Mouse (Mus musculus): ENCODE data around the gene Gnl3.

Gene Gnl3

DNA sequence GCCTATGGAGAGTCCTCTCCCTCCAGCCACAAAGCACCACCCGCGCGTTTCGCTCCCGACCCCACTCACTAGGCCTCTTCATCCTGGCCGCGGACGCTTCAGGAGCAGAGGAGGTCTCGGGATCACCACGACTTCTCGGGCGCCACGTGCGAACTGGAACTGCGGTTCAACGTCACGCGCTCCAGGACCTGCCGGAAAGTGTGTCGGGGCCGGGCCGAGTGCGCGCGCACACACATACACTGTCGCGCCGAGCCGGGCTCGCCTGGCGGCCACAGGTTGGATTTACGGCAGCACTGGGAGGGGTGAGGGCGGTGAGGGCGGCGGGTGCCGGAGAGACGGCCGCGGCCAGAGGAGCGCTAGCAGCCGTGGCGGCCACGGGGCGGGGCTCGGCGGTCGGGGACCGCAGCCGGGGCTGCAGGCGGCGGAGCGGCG is at the start of gene Gnl3, which contains the start of gene Pbrm1:
Gene Gnl3 (minus strand): TSS at position 293 of the 432 bp plus-strand sequence.
Gene Pbrm1 (plus strand): TSS at position 279 of the 432 bp plus-strand sequence.
- peak; percentile 99 for DNase-seq (ENCODE audit: low spot score)

DNA sequence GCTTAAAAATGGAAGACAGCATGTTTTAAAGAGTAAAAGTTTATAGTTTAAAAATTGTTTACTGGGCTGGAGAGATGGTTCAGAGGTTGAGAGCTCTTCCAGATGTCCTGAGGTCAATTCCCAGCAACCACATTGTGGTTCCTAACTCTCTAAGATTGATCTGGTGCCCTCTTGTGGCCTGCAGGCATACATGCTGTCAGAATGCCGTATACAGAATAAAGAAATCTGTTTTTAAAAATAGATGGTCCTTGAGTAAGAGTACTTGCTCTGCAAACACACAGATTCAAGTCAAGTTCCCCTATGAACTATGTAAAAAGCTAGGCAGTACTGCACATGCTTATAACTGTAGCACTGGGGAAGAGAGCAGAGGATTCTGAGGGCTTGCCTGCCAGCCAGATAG is 43.3 kb upstream of the Gnl3 start:
- peak; percentile 44 for DNase-seq (ENCODE audit: low spot score)

DNA sequence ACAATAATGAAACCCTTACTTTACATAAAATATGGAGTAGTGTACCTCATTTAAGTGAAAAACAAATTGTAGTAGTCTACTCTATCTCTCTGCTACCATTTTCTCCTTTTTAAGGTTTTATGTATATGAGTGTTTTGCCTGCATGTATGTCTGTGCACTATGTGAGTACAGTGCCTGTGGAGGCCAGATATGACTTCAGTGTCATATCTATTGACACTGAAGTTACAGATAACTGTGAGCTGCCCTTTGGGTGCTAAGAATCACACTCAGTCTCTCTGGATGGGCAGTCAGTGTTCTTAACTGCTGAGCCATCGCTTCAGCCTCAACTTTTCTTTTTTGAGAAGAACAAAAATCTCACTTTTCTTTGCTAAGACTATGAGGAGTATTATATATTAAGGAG is 26.9 kb upstream of the Gnl3 start:
- no peak for DNase-seq (ENCODE audit: low spot score)

DNA sequence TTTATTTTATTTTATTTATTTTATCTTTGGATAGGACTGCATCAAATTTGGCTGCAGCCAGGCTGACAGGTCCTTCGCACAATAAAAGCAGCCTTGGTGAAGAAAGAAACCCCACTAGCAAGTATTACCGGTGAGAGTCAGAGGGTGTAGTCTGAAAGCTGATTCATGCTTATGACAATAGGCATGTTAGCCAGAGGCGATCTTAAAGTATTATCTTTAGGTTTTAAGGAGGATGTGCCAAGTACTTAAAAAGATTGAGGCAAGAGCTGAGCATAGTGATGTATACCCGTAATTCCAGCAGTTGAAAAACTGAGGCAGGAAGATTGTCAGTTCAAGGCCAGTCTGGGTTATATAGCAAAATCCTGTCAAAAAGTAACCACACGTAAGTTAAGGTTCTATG is 26.3 kb upstream of the Gnl3 start:
- no peak for DNase-seq (ENCODE audit: low spot score)

DNA sequence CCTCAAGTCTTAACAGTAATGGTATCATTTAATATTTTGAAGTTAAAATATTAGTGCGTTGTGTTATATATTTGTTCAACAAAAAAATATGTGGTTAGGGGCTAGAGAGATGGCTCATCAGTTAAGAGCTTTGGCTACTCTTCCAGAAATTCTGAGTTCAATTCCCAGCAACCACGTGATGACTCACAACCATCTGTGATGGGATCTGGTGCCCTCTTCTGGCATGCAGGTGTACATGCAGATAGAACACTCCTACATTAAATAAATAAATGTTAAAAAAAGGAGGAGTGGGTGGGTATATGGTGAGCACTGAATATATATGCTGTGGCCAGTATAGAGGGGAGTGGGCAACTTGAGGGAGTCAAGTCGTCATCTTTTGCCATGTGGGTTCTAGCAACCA is 6.8 kb upstream of the Gnl3 start:
- peak; percentile 41 for DNase-seq (ENCODE audit: low spot score)

DNA sequence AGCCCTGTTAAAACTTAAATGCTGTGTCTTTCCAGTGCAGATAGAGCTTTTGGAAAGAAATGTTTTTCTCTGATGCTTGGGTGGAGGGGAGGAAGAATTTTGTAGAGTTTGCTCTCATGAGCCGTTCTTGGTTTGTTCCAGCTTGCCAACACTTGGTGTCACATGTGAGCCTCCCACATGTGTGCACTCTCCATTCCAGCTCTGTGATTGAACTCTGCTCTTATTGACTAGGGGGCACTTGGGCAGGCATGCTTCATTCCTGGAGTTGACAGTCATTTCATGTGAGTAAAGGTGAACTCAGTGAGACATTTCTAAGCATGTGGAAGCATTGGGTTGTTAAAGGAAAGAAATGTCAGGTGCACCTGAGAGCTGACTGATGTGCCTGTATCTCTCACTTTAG is 3.6 kb upstream of the Gnl3 start:
- DNase-seq (ENCODE audit: low spot score), result no peak

DNA sequence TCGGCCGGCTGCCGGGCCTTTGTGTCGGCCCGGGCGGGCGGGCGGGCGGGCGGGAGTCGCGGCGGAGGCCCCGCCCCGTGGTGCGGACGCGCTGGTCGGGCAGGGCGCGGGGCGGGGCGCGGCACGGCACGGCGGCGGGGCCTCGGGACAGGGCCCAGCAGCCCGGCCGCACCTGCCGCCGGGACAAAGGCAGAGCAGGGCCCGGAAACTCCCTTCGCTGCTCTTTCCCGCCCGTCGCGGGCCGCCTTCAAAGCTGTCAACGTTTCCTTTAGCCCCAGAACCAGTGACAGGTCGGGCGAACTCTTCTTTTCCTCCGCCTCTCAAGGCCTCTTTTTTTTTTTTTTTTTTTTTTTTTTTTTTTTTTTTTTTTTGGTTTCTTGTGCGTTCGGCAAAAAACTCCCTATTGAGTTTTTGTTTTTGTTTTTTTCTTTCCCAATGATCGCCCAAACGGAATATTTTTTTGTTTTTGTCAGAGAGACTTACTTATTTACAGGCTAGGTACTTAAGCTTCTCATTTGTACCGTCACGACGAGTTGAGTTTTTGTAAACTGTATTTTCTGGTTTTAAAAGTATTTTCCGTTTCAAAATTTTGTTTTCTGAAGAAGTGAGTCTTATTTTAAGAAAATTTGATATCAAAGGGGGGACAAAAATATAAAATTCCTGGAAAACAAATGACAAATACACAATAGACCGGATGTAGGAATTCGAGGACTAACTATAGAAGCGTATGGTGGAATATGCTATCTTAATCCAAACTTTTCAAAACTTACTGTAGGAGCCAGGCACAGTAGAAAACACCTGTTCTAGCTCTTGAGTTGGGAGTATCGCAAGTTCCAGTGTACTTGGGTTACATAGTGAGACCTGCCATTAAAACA is 616 bp upstream of the Gnl3 start:
- peak; percentile 84 for DNase-seq (ENCODE audit: low spot score)

DNA sequence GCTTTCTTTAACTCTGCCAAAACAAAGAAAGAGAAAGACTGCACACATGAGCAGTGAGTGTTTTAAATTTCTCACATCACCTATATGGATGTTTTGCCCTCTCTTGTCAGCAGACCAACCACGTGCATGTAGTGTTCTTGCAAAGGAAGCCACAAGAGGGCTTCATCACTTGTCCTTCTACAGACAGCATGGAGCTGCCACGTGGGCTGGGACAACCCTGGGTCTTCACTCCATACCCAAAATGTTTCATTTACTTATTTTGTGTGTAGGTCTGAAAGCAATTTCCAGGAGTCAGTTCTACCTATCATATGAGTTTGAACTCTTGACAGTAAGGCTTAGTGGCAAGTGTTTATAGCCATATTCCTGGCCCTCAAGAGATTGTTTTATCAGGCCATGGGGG is 1.1 kb downstream of the Gnl3 start:
- peak; percentile 59 for DNase-seq (ENCODE audit: low spot score)

DNA sequence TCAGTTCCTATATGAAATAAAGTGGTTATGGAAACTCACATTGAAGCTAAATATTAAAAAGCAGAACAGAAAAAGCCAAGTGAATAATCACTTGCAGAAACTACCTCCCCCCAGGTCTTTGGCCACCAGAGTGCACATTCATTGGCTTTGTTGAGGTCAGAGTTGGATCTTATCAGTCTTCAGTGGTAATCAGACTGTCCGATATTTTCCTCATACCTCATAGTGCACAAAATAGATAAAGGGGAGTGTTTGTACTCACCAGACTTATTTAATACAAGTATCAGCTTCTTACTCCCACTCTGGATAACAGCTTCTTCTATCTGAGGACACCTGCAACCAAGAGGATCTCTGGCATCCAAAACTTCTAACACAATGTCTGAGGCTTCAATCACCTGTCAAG is 2.9 kb downstream of the Gnl3 start:
- DNase-seq (ENCODE audit: low spot score), result no peak

DNA sequence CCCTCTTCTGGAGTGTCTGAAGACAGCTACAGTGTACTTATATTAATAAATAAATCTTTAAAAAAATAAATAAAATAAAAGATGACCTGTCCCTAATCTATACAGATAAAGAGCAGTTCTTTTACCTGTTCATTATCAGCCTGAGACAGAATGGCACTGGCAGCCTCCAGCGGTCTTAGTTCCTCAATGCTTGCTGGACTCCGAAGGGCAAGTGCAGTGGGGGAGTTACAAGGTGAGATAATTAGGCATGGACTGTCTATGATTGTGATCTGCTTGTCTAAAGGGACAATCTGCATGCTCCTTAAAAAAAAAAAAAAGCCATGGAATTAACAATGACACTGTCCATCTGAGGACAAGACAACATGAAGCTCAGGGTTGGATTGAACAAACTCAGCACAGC is 5.0 kb downstream of the Gnl3 start:
- DNase-seq (ENCODE audit: low spot score), result no peak

DNA sequence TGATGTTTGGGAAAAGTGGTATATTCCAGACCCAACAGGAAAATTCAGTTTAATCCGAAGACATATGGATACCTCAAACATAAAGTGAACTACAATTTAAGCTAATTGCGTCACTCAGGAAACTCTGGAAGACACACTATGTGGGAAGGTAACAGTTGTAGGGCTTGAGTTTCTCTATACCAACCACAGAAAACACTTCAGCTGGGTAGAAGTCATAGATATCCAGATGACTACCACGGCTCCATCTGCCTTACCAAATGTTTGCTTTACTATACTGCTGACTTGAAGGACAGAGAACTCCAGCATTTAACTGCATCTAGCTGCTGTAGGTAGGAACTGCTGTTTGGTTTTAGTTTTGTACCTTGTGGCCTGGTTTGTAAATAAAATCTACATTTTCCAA is 7.4 kb downstream of the Gnl3 start:
- DNase-seq (ENCODE audit: low spot score), result no peak

DNA sequence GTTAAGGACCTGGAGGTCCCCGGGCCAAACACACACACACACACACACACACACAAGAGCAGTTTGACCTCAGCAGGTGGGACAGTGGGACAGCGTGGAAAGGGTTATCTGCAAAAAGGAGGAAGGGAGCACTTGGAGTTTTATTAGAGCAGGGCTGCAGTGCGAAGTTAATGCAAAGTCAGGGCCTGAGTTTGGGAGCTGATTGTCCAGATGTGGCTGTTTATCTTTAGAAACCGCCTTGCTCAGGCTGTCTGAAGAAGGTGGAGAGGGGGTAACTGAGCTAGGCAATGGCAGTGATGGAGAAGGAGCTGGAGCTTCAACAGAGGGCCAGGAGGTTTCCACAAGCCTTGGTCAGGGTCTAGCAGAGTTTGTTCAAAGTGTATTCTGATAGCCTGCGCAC is 12.2 kb downstream of the Gnl3 start:
- no peak for DNase-seq (ENCODE audit: low spot score)

DNA sequence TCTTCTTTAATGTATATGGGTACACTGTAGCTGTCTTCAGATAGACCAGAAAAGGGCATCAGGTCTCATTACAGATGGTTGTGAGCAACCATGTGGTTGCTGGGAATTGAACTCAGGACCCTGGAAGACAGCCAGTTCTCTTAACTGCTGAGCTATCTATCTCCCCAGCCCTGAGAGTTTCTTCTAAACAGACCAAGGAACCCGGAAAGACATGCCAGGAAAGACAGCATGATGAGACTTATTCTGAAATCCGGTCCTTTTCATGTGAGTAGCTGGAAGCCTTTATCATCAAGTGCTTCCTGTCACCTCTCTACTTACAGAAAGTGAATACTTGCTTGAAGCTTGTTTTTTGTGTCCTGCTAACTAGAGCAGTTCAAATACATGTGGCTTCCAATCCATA is 14.4 kb downstream of the Gnl3 start:
- DNase-seq (ENCODE audit: low spot score), result no peak

DNA sequence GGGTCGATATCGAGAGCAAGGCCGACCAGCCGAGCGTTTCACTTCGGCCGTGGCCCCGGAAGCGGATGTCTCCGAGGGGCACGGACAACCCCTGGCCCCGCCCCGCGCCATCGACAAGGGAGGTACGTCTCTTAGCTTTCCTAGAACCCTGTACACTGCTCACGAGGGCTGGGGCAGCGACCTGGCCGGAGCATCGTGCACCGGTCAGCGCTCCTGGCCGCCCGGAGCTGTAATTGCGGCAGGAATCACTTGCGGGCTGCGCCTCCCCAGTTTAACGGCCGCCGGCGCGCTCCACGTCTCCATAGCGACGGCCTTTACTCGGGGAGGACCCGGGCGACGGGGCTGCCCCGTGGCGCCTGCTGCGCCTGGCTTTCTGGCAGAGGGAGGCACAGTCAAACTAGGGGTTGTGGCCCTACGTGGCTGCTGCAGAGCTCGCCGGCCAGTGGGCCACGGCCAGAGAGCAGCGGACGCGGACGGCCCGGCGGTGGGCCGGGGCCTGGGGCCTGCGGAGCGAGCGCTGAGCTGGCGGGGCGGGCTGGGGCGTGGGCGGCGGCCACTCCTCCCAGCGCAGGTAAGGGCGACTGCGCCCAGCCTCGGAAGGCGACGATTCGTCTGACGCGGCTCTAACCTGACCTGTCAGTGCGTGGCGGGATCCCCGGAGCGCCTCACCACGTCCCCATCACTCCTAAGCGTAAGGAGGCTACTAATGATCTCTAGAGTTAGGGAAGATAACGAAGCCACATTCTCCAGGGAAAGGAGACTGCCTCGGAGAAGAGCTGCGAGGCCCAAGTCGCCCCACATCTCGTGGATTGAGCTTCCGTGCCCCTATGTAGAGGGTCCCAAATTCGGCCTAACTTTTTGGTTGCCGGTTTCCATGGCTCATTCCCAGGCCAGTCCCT is 17.4 kb downstream of the Gnl3 start, which contains the start of the genes Glt8d1 and Spcs1:
Gene Glt8d1 (plus strand): TSS at position 94 of the 899 bp plus-strand sequence.
Gene Spcs1 (minus strand): TSS at position 366 of the 899 bp plus-strand sequence.
- DNase-seq (ENCODE audit: low spot score), result peak; percentile 86

DNA sequence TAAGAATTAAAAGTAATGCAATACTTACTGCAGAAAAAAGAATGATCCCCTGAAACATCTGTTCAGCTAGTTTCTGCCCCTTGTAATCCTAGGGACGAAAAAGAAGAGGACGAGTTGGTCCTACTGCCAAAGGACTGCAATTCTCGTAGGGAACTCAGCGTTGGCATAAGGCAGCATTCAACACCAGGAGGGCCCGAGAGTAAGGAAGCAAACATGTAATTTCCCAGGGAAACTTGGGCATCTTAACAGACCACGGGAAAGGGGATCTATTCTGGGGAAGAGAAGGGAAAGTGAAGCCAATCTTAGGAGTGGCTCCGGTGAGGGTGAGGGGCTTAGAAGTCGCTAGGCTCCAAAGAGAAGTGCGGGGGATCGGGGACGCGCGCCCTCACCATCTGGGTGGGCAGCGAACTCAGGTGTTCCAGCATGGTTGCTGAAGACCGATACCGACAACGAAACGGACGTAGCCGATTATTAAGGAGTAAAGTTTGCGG is 18.1 kb downstream of the Gnl3 start:
- no peak for DNase-seq (ENCODE audit: low spot score)

DNA sequence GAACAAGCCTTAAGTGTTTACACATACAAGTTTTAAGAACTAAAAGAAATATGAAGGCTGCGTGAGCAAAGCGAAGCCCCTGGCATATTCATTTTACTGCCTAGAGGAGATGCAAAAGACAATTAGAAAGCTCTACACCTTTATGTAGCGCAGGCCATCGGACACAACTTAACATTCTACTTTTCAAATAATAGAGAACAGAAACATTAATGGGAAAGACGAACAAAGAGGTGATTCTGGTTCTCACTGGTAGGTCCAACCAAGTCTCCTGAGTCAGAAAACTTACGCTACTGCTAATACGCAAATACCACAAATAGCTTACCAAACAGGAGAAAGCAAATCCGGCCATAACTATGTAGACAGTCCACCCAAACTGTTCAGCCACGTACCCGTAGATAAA is 18.6 kb downstream of the Gnl3 start:
- DNase-seq (ENCODE audit: low spot score), result no peak

DNA sequence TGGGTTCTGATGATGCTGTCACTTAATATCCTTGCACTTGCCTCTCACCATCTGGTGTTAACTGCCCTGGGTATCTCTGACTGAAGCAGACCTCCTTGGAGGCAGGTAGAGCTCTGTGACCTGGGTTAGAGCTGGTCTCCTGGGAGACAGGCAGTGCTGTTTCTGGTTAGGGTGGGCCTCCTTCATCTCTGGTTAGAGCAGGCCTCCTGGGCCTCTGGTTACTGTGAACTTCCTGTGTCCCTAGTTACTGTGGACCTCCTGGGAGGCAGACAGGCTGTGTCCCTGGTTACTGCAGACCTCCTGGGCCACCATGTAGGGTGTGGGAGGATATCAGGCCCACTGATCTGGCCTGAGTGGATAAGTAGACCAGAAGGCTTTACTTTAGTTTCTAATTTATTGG is 22.5 kb downstream of the Gnl3 start:
- no peak for DNase-seq (ENCODE audit: low spot score)

DNA sequence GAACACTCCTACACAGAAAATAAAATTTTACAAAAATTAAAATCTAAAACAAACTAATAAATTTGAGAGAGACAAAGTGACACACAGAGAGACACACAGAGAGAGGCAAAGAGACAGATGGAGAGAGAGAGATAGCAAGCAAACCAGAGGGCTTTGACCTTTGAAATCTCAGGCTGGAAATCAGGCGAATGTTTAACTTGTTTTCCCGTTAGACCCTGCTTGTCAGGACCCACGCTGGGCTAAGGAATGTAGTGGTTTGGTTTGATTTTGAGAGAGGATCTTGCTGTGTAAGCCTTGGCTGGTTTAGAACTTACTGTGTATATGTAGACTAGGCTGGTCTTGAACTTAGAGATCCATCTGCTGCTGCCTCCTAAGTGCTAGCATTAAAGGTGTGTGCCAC is 42.7 kb downstream of the Gnl3 start:
- no peak for DNase-seq (ENCODE audit: low spot score)

DNA sequence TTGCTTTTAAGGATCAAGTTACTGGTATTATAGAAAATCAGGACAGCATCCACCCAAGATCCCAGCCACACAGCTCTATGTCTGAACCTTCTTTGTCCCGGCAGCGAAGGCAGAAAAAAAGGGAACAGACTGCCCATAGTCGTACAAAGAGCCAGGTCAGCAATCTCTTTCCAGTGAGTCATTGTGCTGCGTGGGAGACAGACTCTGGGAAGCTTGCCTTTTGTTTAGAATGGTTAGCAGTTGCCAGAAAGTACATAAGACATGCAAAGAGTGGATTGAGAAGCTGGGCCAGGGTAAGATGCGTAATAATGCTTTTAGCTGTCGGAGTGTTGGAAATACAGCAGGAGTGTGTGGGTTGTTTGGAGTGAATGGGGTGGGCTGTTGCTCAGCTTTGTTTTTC is 44.7 kb downstream of the Gnl3 start:
- no peak for DNase-seq (ENCODE audit: low spot score)

Data from embryo, embryonic 10 days (tissue).